Mouse (Mus musculus) central nervous system, embryonic 14 days (tissue): Measurements from ENCODE around the gene Olfr572. TPM values are rescaled to one million over a fixed set of nuclear protein-coding genes. Genes with fewer than 3 reads are reported as not detected.

Experiments used
- polyA plus RNA-seq: library from polyadenylated mRNA; depleted of rRNA; stranded (reverse); fragments of >200 nt; gene quantifications from 2 replicates; pipeline ENCODE4 v1.2.3, GENCODE M21; 2012; rRNA removed

Gene Olfr572
- not detected in 2 replicates for polyA plus RNA-seq

DNA sequence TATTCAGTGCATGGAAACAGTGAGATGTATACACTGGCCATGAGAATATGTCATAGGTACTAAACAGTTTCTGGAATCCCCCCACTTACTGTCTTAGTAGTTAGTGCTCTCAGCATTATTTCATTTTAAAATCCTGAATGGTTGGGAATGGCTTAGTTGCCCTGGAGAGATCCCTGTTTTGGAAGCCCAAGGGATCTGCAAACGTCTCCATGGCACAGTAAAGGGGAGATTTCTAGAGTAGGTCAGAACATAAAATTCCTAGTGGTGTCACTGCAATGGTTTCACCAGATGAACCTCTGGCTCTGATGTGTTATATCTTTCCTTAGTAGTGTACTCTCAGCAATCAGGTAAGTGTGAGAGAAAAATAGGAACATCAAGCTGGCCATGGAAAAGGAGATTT, at the start of gene Olfr572:
Gene Olfr572 (plus strand): TSS at position 301 of the 400 bp plus-strand sequence.

GRCm38 (mm10) chr7:102876822-102877221, 47.4 kb upstream of the Olfr572 start, which contains the start of gene Olfr568:
Gene Olfr568 (plus strand): TSS chr7:102877122.

GRCm38 (mm10) chr7:102890782-102891181, 33.4 kb upstream of the Olfr572 start, which contains the start of gene Olfr569:
Gene Olfr569 (minus strand): TSS chr7:102890882.

GRCm38 (mm10) chr7:102917032-102917875, 7.0 kb upstream of the Olfr572 start, which contains the start of gene Olfr571:
Gene Olfr571 (minus strand): TSS chr7:102917536.

GRCm38 (mm10) chr7:102942475-102942874, 18.3 kb downstream of the Olfr572 start, which contains the start of gene Olfr573-ps1:
Gene Olfr573-ps1 (minus strand): TSS chr7:102942575.

GRCm38 (mm10) chr7:102948167-102948566, 24.0 kb downstream of the Olfr572 start, which contains the start of gene Olfr574:
Gene Olfr574 (plus strand): TSS chr7:102948467.

GRCm38 (mm10) chr7:102958593-102958992, 34.4 kb downstream of the Olfr572 start, which contains the start of gene Olfr575:
Gene Olfr575 (minus strand): TSS chr7:102958775.

DNA sequence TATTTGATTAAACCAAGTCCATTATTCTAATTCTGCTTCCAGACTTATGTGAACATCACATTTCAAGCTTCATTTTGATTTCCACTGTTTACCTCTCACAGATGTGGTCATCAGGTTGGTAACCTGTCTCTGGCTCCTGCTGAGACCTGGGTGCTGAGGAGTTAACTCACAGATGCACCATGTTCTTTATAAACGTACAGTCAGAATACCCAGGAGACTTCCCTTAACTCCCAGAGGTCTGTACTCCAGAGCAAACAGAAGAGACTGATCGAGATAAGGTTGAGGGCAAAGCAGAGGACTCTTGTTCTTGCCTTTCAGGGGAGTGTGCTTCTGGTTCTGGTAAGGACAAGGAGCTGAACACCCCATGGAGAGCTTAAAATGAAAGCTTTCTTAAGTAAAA, 38.2 kb downstream of the Olfr572 start, which contains the start of gene Olfr576:
Gene Olfr576 (plus strand): TSS at position 301 of the 400 bp plus-strand sequence.

GRCm38 (mm10) chr7:102975843-102976242, 51.6 kb downstream of the Olfr572 start, which contains the start of gene Olfr577:
Gene Olfr577 (minus strand): TSS chr7:102975943.

Other genes with a start within 250 kb of the Olfr572 start
- 14.8 and 22.7 TPM in 2 replicates for gene Trim68, start 237.1 kb upstream of the Olfr572 start, polyA plus RNA-seq
- not detected in 2 replicates for gene Olfr557, start 228.5 kb upstream of the Olfr572 start, polyA plus RNA-seq
- gene Olfr558, start 222.2 kb upstream of the Olfr572 start, polyA plus RNA-seq: 0.07 and 0.29 TPM in 2 replicates
- not detected in 2 replicates for gene Olfr33, start 205.3 kb upstream of the Olfr572 start, polyA plus RNA-seq
- gene Olfr559, start 196.9 kb upstream of the Olfr572 start, polyA plus RNA-seq: not detected in 2 replicates
- not detected in 2 replicates for gene Olfr560, start 165.0 kb upstream of the Olfr572 start, polyA plus RNA-seq
- gene Olfr78, start 164.9 kb upstream of the Olfr572 start, polyA plus RNA-seq: 0.09 and 0.43 TPM in 2 replicates
- gene Olfr561, start 153.2 kb upstream of the Olfr572 start, polyA plus RNA-seq: not detected in 2 replicates
- gene Olfr564, start 120.9 kb upstream of the Olfr572 start, polyA plus RNA-seq: not detected in 2 replicates
- gene Olfr566, start 65.6 kb upstream of the Olfr572 start, polyA plus RNA-seq: not detected in 2 replicates
- gene Olfr568, start 47.3 kb upstream of the Olfr572 start, polyA plus RNA-seq: not detected in 2 replicates
- not detected in 2 replicates for gene Olfr569, start 33.5 kb upstream of the Olfr572 start, polyA plus RNA-seq
- gene Olfr570, start 29.8 kb upstream of the Olfr572 start, polyA plus RNA-seq: 0.12 and 0.13 TPM in 2 replicates
- gene Olfr571, start 6.9 kb upstream of the Olfr572 start, polyA plus RNA-seq: 0.09 TPM in 1 of 2 replicates, not detected in the other
- gene Olfr573-ps1, start 18.2 kb downstream of the Olfr572 start, polyA plus RNA-seq: not detected in 2 replicates
- not detected in 2 replicates for gene Olfr574, start 24.1 kb downstream of the Olfr572 start, polyA plus RNA-seq
- not detected in 2 replicates for gene Olfr575, start 34.4 kb downstream of the Olfr572 start, polyA plus RNA-seq
- gene Olfr576, start 38.3 kb downstream of the Olfr572 start, polyA plus RNA-seq: not detected in 2 replicates
- gene Olfr577, start 51.5 kb downstream of the Olfr572 start, polyA plus RNA-seq: not detected in 2 replicates
- gene Olfr578, start 64.9 kb downstream of the Olfr572 start, polyA plus RNA-seq: not detected in 2 replicates
- gene Olfr582, start 113.6 kb downstream of the Olfr572 start, polyA plus RNA-seq: not detected in 2 replicates
- not detected in 2 replicates for gene Olfr583, start 126.9 kb downstream of the Olfr572 start, polyA plus RNA-seq
- not detected in 2 replicates for gene Olfr584, start 157.5 kb downstream of the Olfr572 start, polyA plus RNA-seq
- not detected in 2 replicates for gene Olfr585, start 173.3 kb downstream of the Olfr572 start, polyA plus RNA-seq
- not detected in 2 replicates for gene Olfr586, start 201.2 kb downstream of the Olfr572 start, polyA plus RNA-seq
- gene Olfr588-ps1, start 216.5 kb downstream of the Olfr572 start, polyA plus RNA-seq: not detected in 2 replicates
- gene Olfr589, start 231.9 kb downstream of the Olfr572 start, polyA plus RNA-seq: not detected in 2 replicates